Mouse (Mus musculus): Measurements from ENCODE around the gene Mccc1.

- TF ChIP-seq CTCF (IDR thresholded peaks at IDR 0.05; ENCODE audit: low read depth): no peak
- TF ChIP-seq EP300 (optimal IDR thresholded peaks at IDR 0.05): no peak
These were observed 36.6 kb downstream of the Mccc1 start for GRCm38 (mm10) chr3:35963921-35964320.

All from stomach, postnatal 0 days (tissue).